Mouse (Mus musculus): ENCODE results near the gene Psma6.
A peak's percentile ranks its signal among the peaks of the same experiment; 100 is the strongest.

Psma6 gene

DNA sequence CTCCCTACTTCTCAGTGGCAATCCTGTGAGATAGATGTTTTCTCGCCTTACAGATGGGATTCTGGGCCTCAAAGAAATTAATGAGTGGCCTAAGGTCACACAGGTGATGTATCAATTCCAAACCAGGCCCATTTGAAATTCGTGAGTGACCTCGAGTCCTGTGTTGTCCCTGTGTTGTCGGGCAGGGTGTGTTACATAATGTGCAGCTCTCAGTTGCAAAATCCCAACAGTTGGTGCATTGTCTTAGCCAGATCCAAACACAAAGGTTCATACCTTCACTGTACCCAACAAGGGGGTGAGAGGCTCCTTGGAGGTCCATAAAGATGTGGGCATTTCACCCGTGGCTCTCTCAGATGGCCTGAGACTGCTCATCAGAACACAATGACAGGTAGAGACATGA is 56.4 kb downstream of the Psma6 start:
- DNase-seq = no peak

DNA sequence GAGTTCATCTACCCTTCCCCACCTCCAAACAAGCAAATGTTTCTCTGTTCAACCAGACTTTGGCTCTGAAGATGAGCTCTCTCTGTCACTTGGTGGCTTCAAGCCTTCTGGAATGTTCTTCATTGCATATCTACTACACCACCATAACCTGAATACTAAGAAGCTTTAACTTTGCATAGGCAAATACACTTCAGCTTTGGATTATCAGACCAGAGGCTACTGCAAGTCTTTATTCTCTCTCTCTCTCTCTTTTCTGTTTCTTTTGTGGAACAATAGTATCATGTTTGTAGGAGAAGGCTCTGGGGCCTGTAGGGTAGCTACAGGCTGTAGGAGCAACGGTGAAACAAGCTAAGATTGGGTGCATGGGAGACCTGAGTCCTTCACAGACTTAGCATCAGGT is 58.2 kb downstream of the Psma6 start:
- no peak for DNase-seq

DNA sequence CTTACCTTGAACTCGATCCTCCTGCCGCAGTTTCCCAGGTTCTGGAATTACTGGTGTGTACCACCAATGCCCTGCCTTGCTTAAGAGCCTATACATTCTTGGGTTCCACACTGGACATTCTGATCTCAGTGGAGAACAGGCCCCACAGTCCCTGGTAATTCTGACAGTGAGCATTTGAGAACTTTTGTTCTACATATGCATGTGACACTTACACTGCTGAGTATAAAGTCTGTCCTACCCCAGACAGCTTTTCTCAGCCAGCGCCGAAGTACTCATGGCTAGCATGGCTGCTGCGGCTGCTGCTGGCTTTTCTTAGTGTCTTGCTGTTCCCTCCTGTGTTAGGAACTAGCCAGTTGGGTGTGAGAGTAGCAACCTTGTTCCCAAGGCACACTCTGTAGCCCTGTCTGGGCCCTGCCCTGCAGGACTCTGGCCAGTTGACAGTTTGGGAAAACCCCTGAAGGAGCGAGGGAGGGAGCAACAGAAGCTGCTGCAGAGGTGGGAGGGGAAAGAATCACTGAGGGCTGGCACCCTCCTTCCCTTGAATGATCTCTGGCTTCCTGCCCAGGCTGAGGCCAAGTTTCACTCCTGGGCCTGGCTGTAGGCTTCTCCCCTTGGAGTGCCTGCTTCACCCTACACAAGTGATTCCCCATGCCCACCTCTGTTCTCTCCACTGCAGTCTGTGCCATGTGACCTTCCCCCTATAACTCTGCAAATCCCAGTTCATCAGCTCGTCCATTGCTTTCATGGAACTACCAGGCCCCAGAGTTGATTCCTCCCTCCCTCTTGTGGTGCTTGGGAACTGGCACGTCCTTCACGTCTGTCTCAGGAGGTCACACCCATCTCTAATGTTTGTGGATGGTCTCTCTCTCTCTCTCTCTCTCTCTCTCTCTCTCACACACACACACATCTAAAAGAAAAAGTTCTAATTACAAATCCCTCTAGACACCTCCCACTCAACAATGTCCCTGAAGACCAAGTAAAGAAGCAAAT is 59.1 kb downstream of the Psma6 start:
- peak; percentile 93 for DNase-seq

DNA sequence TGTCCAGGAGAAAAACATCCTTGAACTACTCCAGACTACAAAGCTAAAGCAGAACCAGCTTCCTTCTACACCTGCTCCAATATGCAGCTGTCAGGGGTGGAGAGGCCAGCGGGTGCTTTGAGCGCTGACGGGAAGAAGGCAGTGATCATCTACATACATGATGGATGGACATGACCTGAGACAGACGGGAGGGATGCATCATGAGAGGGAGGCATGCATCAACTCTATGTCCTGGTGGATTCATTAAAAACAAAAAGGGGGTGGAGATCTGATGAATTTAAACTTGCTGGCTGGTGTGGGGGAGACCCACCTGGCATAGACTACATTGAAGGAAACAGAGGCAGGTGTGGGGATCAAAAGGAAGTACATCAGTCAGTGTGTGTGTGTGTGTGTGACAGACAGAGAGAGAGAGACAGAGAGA is 60.0 kb downstream of the Psma6 start:
- DNase-seq = no peak

DNA sequence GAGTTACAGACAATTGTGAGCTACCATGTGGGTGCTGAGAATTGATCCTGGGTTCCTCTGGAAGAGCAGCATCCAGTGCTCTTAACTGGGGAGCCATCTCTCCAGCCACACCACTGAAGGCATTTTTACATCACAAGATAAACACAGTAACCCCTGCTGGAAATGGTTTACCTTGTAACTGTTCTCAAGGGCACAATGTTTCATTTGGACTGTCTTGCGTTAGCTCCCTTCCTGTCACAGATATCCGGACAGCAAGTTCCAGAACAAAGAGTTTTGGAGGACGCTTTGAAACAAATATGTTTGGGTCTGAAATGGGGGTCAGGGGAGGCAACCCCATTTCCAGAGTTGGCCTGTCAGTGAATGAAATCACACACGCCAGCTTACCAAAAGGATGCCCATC is 61.6 kb downstream of the Psma6 start:
- DNase-seq = no peak

DNA sequence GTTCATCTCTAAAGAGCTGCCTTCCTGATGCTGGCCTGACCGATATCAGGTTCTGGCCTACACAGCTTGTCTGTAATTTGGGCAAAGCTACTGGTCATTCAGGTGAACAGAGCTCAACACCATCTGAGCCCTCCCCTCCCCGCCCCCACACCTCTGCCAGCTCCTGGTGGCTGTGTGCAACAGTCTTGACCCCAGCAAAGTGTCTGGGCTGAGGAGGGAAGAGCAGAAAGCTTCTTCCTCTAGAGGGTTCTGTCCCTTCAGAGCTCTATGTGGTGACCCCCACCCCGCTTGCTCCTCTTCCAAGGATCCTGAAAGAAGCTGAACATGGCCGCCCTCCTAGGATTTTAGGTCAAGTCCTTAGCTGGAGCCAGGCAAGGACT is 62.3 kb downstream of the Psma6 start:
- no peak for DNase-seq

DNA sequence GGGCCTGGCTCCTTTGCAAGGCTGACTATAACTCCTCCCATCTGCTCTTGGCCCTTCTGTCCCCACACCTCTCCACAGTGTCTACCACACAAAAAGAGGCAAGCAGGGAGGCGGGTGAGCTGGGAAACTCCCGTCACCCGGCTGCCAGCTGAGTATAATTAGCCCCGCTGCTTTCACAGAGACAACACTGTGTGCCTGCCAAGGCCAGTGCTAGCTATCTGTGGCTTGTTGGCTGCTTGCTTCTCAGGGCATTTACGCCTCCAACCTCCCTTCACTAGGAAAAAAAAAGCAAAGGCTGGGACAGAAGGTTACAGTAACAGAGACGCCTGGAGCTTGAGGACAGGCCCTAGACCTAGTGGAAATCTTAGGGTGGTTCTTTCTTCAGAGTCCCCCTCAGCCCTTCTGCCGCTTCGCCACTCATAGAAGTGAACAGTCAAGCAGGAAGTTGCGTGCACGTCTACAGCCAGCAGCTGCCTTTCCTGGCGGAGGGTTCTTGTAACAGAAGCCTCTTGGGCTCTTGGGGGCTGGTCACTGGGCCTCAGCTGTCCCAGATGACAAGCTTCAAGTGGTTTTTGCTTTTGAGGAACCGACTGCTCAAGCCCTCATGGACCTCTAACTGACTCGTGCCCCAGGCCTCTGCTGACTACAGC is 62.8 kb downstream of the Psma6 start:
- DNase-seq = peak; percentile 70

DNA sequence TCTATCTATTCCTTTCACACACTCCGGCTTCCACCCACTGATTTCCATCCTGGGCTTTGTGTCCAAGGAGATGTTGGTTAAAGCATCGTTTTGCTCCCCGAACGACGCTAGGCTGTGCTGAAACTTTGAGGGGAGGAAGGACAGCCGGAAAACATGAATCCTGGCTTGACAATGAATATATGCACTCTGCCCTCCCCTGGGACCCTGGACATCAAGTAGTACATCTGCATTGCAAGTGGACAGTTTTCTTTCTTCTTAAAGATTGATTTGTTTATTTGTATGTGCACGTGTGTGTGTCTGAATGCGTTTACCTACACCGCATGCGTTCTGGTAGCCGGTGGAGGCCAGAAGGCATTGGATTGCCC is 63.4 kb downstream of the Psma6 start:
- DNase-seq = no peak

DNA sequence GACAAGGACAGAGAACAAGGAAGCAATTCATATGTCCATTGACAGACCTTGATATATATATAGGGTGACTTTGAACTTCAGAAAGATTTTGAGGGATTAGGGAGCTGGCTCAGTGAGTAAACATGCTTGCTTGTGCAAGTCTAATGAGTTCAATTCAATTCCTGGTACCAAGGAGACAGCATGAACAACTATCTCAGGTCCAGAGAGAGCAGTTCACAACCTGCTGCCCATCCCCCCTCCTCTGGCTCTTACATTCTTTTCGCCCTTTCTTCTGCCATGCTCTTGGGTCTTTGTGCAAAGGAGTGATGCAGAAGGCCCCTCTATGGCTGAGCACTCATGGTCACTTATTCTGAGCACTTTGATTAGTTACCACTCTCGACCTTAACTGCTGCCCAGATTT is 64.4 kb downstream of the Psma6 start:
- DNase-seq = no peak

DNA sequence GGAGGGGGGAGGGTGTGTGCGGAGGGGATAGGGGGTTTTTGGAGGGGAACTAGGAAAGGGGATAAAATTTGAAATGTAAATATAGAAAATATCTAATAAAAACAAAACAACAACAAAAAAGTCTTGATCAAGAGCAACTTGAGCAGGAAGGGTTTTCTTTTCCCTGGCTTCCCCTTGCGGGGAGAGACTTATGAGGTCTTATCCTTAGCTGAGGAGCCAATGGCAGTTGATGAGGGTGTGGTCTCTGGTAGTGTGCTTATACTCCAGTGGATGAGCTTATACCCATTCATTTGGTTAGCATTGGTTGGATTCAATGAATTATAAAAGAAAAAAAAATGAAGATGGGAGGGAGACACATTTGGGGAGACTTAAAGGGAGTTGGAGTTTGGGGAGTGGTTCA is 65.0 kb downstream of the Psma6 start:
- DNase-seq = no peak

DNA sequence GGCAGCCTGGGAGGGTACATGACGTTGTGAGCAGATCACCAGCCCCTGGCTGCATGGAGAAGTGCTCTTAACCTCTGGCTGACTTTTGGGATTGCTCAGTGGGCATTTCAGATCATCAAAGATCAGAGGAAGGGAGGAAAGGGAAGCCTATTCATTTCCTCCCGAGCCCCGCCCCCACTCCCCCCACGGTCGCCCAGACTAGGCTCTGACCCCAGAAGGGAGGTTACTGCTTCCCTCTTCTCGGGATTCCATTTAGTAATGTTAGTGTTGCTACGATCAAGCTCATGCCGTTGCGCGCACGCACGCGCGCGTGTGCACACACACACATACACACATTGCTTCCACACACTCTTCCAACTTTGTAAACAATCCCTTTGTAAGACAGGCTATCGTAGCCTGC is 66.4 kb downstream of the Psma6 start:
- DNase-seq = peak; percentile 26

DNA sequence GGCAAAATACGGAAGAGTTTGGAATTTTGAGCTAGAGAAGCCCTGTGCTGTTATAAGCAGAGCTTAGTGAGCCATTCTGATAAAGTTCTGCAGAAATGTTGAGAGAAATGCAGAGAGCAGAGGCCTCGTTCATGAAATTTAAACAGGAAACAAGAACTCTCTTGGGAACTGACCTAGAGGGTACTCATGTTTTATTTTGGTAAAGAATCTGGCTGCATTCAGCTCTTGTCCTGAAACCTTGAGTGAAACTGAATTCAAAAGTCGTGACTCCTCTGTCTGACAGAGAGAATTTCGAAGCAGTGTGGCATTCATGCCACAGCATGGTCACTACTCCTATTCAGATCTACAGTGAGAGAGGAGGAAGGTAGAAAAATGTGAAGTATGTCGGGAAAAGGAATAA is 68.8 kb downstream of the Psma6 start:
- peak; percentile 48 for DNase-seq

DNA sequence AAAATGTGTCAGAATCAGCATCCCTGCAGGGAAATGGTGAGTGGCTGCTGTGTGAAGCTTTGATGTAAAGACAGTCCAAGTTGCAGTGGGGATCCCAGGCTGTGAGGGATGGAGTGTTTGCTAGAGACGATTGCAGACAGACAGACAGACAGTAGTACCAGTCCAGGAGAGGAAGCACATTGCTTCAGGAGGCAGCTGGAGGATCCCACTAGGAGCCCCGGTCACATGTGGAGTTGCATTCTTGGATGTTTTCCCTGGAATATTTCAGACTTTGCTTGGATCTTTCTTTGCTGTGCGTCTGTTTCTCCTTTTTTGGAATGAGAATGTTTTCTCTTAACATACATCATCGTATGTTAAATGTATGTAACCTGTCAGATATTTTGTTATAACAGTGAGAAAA is 69.9 kb downstream of the Psma6 start:
- DNase-seq = no peak

DNA sequence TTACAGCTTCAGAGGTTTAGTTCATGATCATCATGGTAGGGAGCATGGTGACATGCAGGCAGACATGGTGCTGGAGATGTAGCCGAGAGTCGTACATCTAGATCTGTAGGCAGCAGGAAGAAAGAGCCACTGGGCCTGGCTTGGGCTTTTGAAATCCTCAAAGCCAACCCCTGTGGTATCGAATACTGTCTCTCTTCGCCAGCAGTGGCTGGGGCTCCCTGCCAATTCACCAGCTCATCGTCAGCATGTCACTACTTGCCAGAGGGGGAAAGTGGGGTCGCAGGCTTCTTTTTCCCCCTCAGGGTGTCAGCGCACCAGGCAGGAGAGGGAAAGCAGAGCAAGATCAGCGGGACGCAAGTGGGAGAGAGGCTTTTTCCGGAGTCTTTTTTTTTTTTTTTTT is 71.2 kb downstream of the Psma6 start:
- no peak for DNase-seq

DNA sequence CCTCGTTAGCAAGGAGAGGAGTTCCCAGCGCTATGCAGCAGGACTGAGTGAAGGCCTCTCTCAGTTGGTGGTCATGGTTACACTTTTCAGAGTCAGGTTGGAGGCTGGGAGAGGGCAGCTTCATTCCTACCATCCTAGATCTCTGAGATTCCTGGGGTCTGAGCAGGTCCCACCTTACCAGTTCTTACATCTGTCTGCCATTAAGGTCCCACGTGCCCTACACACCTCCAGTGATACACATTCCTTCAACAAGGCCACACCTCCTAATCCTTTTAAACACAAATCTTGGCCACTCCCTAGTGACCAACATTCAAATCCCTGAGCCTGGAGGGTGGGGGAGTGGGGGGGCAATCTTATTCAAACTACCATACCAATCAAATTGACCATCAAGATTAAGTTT is 72.1 kb downstream of the Psma6 start:
- DNase-seq = no peak

DNA sequence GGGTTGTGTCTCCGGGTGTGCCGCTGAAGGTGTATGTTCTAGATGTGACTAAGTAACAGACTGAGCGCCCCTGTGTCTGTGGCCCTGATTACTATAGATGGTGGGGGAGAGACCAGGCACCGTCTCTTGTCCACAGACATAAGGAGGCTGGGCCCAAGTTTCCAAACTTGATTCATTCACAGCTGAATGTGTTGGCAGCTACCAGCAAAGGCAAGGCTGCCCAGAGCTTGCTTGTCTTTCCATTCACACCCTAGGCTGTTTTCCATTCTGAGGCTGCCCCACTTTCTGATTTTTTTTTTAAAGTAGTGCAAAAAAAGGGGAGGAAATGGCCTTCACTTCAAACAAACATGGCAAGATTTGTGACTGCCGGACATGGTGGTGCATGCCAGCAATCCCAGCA is 72.9 kb downstream of the Psma6 start:
- no peak for DNase-seq

DNA sequence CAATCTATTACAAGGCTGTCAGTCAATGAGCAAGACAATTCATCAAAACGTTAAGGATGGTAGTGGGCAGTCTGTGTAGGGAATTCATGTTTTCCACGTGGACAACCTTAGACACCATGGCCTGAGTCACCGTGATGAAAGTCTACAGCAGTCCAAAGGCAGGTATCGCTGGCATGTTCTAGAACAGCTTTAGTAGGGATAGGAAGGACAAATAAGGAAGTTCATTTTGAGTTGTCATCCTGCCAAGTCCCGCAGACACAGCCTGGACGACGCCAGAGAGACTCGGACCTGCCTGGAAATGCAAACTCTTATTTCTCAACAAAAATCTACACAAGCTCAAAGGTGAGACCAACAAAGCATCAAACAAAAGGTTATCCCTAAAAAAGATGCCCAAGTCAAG is 75.7 kb downstream of the Psma6 start:
- DNase-seq = no peak

DNA sequence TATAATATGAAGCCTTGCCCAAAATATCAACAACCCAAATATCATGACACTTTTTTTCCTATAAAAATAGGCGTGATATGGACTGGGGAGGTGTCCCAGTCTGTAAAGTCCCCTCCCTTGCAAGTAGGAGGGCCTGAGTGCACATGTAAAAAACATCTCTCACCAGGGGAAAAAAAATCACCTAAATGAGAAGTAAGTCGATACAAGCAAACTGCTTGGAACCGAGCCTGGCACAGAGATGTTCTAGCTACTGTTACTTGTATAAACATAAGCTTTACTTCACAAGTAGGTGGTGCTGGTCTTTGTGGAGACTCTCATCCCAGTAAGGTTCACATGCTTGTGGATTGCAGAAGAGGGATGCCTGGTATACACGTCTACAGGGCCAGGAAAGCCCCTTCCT is 76.9 kb downstream of the Psma6 start:
- no peak for DNase-seq

DNA sequence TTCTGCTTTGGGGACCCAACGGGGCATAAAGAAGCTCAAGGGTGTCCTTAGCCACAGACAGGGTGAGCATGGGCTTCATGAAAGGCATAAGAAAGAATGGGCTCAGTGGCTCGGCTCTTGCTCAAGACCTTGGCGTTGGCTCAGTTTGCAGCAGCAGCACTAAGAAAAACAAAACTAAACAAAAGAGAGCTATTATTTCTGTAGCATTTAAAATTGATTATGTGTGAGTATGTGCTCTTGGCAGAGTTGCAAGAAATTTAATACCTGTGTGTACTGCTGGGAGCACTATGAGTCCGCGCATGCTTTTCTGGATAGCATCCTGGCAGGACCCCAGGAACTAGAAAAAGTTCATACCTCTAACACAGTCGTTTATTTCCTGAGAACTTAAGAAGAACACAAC is 77.7 kb downstream of the Psma6 start:
- DNase-seq = no peak

DNA sequence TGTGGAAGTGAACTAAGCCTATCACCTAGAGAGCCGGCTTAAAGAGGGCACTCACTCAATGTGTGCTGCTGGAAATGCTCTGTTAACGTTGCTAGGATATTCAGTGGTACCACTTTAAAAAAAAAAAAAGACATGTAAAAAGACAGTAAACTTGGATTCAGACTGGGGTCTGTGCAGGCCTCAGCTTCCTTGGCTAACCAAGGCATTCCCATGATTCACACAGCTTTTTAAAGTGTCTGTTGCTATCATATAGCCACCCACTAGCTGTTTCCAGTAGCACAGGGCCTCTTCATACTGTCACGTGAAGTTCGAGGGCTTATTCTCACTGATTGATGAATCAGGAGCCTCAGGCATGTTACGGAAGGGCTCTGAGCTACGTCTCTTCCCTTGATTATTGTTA is 78.4 kb downstream of the Psma6 start:
- no peak for DNase-seq

DNA sequence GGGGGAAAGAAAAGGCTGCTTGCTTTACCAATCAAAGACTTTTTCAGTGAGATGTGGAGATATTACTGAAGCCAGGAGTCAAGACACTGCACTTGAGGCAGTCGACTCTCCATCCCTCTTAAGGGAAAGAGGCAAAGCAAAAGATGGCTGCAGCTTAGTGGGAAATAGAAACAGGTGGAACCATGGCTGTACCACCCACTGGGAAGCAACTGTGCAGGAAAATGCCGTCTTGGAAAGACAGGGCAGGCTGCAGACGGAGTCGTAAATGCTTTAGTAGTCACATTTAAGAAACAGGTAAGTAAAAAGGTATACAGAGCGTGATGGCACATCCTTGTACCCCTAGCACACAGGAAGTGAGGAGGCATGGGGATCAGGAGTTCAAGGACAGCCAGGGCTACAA is 79.1 kb downstream of the Psma6 start:
- DNase-seq = no peak

DNA sequence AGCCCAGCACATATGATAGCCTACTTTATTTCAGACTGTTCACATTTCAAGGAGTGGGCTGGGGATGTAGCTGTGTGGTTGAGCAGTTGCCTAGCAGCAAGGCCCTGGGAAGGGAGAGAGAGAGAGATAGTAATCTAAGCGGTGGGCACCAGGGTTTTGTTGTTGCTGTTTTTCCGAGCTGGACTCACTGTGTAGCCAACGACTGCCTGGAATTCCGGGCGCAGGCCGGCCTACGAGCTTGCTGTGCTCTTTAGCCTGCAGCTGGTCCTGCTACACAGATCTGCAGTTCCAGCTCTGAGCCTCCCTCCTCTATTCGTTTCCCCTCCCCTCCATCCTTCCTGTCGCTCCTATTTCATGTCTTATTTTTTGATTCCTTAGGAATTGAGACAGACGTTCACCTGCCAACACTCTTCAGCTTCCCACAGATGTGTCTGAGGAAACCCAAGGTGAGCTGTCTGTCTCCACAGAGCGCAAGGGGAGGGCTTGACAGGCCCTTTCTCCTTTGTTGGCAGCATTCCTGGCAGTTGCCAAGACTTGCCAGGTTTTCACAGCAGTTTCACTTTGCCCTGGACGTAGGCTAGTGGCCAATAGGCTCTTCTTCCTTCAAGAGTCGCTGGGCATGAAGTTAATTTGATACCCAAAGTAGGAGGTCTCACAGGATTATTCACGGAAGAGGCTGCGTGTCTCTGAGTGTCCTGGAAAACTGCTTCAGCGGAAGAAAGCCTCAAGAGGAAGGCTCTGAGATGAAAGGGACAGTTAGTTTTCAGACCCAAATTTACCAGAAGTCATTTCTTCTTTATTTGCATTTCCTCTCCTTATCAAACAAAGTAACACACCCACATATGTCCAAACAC is 80.2 kb downstream of the Psma6 start:
- DNase-seq = peak; percentile 95

DNA sequence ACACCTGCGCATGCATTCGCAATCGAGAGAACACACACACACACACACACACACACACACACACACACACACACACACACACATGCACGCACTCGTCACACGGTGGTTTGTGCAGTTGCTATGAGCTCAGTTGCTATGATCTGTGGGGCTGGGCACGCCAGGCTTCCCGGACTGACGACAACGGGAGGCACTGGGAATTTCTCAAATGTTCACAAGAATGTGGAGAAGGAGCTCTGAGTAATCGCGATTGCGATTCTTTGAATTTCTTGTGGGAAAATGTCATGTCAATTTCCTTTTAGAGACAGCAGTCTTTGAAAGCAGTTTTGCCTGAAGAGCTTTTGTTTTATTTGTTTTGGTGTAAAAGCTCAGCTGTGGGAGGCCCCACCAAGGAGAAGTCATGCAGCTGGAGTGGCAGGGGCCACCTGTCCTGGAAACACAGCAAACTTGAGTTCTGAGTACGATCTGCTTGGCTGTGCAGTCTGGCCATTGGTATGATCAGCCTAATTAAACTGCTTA is 80.9 kb downstream of the Psma6 start:
- DNase-seq = no peak

Data from kidney, adult 9 months (tissue).